Mouse (Mus musculus) gastrocnemius, postnatal 10 days (tissue): Measurements from ENCODE around the gene Itgb5. TPM values are rescaled to one million over a fixed set of nuclear protein-coding genes. Genes with fewer than 3 reads are reported as not detected.
A peak's percentile ranks its signal among the peaks of the same experiment; 100 is the strongest.

Source experiments
- DNase-seq: peaks from one replicate; pipeline ENCODE4 v3.0.0; 2021; ENCODE audit warnings: mixed read lengths
- total RNA-seq, 2 experiments: library from RNA; stranded (reverse); gene quantifications; 2 replicates each; pipeline ENCODE4 v1.2.3; 2021

Itgb5 gene
- total RNA-seq, 2 experiments from 2014 or later = 34.1 to 40.8 TPM

DNA sequence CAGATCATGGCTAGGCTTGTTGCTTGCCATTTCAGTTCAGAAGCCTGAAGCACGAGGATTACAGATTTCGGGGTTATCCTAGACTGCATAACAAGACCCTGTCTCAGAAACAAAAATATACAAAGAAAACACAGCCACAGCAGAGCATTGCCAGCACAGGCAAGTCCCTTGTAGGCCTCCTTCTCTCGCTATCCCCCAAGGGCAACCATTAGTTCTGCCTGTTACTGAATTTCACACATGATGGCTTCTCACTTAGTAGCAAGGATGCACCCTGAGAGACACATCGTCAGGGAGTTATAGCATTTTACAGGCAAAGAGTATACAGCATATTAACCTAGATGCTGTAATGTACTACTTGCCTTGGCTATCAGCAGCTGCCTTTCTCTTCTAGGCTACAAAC, 78.8 kb downstream of the Itgb5 start:
- DNase-seq = no peak

DNA sequence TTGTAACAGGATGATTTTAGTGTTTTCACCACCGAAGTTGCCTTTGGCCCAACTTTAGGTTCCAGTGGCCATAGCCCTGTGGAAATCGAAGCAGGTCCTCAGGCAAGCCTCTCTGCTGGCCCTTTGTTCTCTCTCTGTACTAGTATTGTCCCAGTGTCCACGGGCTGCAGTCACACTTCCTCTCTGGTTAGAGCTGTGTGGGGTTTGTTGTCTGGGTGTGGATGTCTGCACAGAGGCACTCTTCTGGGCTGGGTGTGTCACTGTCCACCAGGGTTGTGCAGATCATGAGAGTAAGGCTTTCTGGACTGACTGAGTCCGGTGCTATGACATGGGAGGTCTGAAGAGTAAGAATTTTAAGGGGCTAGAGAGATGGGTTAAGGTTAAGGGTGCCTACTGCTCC, 85.5 kb downstream of the Itgb5 start:
- DNase-seq = no peak

DNA sequence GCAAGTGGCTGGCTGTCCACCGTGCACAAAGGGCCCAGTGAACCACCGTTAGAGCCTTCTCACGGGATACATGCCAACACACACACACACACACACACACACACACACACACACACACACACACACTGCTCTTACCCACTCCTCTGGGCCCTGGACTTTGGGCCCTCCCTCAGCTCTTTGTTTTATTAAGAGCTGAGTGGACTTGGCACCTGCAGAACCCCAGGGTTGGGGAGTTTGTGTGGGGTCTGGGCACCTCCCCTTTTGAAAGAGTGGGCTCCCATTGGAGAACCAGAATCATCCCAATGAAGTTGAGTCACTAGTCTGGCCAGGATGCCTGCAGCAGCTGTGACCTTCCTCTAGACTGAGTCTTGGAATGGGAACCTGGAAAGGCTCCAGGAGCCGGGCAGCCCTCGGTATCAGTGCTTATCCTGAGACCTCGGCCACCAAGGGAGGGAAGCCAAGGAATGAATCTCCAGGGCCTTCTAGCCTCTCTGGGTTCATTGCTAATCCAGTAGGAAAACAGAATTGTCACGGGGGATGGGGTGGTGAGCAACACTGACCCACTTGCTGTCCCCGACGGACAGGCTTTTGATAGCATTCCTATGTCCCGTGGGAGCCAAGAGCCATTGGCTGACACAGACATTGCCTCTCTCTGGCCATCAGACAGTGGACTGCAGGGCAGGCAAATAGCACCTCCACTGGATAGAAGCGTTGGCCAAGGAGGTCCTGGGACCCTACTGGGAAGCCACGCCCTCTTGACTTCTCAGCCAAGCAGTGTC, 87.2 kb downstream of the Itgb5 start:
- DNase-seq = peak; percentile 83

DNA sequence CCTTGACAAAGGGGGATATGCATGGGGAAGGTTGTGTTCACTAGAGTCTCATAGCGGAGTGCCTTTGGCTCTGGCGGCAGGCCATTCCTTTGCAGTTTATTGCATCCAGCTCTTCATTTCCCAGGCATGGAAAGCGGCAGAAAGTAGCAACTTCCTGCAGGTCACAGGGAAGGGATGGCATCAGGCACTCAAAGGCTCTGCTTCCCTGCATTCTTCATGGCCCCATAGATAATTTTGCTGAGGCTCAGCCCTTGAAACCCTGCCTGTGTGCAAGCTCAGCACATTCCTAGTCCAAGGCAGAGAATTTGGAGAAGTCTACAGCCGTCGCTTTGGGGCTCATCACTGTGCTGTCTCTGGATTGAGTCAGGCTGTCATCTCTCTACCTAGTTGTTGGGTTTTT, 87.9 kb downstream of the Itgb5 start:
- no peak for DNase-seq

DNA sequence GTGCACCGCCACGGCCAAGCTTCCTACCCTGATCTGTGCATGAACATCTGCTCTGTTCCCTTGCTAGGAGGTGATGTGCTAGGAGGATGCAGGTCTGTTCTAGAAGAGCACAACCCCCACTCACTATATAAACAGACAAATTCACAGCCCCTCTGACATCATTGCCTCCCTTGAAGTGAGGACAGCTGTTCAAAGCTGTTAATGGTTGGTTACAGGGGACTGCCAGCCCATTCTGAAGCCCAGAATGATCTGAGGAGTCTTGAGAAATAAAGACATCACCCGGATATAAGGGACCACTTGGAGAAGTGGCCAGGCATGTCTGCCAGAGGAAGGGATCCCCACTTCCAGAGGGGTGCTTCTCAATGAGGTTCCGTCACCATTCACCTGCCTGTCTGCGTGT, 88.5 kb downstream of the Itgb5 start:
- no peak for DNase-seq

DNA sequence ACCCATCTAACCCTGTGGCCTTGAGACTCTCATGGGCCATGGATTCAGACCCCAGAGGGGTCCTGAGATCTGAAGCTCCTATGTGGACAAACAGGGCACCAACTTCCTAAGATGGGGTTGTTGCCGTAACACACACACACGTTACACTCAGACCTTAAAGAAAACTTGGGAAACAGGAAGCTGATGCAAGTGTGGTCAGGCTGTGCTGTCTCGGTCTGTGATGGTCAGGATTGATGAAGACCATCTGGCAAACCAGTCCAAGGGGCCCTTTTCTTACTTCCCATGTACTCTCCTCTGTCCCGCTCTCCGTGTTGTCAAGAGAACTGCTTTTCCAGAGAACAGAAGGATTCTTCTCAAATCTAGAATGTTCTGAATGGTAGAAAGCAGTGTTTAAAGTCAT, 92.0 kb downstream of the Itgb5 start:
- no peak for DNase-seq

DNA sequence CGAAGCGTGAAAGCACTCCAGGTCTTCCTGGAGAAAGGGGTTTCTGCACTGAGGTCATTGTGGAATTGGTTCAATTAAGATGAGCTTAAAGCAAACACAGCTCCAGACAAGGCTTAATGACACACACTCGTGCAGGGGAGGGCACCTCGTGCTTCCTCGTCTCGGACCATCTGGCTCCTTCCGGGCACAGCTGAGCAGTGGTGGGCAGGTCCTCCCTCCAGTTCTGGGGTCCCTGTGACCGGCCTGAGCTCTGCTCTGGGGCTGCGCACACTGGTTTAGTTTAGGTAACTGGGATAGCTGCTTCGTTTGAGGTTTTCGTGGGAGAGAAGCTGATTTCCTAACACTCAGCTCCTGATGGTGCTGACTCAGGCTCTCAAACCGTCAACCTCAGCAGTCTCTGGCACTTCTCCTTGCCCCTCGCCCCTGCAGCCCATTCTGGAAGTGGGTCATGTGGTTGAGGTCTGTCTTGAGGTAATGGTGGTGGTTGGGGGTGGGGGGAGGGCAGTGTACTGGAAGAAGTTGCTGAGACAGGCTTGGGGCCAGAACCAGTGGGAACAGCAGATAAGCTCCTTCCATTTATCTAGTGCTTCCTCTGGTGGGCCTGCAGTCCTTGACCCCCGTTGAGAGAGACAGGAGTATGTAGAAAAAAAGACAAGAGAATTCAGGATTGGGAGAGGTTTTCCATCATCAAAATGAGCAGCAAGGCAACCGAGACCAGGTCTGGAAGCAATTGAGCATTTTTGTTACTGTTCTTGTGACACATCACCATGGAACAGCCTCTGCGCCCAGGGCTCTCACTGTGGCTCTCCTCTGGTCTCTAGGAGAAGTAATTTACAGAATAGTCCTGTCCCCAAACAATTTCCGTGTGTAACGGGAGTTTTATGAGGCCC, 92.9 kb downstream of the Itgb5 start:
- DNase-seq = no peak

DNA sequence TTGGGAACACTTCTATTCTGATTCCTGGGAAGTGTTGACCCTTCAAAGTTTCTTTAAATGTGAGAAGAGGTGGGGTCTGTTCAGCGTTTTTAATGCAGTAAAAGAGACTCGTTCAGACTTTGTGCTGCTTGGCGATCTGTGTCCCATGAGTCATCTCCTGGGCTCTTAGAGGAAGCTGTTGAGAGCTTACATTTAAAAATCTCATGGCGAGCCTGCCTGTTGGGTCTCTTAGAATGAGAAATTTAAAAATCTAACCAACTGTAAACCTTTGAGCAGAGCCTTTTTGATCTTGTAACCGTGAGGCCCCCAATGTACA, 93.5 kb downstream of the Itgb5 start:
- DNase-seq = no peak

DNA sequence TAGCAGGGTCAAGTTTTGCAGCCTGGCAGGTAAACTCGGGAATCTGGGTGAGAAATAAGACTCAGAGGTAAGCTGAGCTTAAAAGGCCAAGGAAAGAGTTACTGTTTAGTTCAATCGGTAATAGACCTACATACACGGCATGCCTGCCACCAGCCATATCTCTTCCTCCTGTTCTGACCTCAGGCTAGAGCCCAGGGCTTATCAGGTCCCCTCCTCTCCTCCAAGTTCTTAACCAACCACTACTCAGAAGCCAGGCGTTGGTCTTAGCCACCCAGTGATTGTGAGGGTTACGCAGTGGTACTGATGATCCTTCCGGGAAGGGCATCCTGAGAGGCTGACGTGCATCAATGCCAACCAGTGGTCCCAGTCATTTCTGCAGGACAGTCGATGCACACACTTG, 94.3 kb downstream of the Itgb5 start:
- no peak for DNase-seq

DNA sequence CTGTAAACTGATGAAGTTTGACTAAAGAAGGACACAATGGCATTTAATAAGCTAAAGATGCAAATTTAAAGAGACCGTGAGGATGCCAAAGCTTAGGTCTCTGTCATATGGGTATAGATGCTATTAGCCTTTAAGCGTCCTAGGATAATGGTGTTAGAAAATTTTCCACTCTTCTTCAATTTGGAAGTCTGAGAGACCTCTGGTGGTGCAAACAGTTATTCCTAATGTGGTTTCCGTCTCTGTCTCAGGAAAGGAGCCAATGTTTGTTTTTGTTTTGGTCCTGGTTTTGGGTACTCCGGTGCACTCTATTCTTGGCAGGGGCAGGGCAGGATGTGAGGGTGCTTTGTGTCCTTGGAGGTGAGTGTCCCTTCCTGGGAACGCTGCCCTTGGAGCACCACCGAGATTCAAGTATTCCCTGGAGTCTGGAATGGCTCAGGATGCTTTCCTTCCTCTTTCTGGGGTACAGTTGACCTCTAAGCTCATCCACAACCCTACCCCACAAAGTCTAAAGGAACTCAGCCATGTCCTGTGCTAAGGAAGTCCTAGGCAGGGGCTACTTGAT, 97.9 kb downstream of the Itgb5 start:
- no peak for DNase-seq

DNA sequence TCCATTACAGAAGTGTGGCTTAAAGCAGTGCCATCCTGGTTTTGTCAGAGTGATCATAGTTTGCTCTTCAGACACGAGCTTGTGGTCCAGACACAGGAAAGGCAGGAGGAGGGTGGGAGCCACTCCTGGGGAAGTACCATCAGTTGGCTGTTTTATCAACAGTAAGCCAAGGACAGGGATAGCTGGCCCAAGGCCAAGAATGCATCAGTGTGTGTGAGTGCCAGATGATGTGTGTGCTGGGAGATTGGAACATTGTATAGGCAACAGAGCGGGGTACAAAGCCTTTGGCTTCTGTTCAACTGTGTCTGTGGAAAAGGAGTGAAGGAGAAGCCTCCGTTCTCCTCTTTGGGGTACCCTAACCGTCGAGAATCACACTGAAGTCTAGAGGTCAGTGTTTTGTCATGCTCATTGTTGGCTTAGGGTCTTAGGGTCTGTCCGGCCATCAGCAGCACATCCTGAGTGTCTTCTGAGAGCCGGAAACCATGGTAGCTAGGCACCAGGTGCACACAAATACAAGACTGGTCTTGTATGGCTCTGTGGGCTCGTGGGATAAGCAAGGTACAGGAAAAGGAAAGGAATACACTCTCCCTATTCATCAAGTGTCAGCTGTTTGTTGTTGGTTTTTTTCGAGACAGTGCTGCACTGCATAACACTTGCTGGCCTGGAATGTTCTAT, 99.5 kb downstream of the Itgb5 start:
- no peak for DNase-seq

DNA sequence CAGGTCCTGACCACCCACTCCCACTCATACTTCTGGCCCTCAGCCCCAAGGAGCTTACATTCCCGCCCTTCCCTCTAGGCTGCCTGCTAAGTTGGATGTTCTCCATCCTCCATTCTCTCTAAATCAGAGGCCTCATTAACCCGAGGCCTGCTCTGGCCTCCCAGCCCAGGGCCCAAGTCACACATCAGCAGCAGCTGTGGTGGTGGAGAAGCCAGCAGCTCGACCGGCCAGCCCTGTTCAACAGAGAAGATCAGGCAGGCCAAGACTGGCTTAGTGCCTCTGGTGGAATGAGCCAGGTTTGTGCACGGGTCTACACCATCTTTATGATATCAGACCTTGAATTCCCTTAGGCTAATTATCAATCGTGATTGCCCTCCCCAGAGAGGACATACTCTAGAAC, 101.3 kb downstream of the Itgb5 start:
- peak; percentile 53 for DNase-seq

DNA sequence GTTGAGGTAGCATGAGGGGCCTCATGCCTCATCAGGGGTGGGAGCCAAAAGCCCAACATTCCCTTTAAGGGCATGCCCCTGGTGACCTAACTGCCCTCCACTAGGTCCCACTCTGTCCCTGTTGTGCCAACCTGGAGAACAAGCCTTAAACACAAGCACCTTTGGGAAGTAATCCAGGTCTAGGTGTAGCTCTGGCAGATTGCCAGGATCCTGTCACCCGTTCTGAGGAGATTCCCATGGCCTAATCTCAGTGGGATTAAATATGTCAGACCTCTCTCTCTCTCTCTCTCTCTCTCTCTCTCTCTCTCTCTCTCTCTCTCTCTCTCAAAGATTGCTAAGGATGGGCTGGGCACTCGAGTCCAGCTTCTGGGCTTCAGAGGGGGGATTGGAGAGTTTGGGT, 102.2 kb downstream of the Itgb5 start:
- no peak for DNase-seq

DNA sequence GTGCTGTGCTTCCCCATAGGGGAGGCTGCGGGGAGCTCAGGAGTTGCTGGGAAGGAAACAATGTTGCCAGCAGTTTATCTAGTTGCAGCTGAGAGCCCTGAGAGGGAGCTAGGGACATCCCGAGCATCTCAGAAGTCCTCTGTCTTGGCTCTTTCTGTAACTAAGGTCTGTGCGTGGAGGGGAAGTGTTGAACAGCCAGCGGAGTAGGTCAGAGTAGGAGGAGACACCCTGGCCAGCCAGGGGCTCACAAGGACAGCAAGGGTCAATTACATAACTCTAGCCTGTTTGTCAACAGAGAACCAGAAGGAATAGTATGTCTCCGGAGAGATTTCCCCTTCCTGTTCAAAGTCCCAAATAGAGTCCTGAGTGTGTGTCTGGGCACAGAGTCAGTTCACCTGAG, 102.7 kb downstream of the Itgb5 start:
- DNase-seq = no peak

DNA sequence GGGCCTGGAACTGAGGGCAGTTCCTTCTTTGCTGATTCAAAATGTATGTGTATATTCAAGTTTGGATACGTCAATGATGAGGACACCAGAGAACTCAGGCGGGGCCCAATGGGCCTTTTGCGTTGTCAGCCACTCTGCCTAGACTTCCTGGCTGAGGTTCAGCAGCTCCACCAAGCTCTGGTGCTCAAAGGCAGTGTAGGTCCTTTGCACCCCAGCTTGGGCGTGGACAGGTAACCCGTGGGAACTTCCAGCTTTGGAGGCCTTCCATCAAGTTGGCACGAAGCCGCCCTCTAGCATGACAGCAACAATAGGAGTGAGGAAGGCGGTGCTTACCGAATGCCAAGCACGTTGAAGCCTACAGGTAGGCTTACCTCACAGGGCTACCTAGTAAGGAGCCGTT, 103.9 kb downstream of the Itgb5 start:
- no peak for DNase-seq

DNA sequence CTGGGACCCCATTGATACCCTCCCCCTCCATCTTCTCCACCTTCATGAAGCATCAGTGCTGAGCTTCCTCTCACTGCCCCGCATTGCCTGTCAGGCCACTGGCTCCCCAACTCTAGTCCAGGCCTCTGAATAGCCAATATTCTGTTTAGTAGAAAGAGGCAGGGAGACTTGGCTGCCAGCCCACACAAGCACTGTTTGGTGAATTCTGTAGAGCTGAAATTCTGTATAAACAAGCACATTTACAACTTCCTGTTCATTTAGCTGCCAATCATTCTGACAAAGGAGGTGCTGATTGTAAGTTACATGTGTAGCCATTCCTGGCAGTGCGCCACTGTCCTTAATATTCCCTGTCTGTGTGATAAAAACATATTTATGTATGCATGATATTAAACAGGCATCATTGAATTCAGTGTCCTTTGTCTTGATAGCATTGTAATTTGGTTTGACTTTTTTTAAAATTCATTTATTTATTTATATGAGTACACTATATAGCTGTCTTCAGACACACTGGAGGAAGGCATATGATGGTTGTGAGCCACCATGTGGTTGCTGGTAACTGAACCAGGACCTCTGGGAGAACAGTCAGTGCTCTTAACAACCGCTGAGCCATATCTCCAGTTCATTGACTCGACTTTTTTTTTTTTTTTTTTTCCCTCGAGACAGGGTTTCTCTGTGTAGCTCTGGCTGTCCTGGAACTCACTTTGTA, 105.4 kb downstream of the Itgb5 start:
- DNase-seq = peak; percentile 39

DNA sequence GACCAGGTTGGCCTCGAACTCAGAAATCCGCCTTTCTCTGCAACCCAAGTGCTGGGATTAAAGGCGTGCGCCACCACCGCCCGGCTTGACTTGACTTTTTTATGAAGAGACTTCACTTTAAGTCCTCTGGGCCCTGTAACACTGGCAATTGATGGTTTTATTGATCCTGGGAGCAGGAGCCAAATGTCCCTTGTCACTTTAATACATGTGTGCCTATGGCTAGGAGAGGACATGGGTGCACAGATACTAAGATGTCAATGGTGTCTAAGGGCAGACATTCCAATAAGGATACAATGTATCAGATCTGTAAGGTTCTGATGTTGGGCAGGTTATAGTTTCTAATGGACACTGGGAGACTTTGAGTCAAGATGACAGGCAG, 105.9 kb downstream of the Itgb5 start:
- DNase-seq = no peak

DNA sequence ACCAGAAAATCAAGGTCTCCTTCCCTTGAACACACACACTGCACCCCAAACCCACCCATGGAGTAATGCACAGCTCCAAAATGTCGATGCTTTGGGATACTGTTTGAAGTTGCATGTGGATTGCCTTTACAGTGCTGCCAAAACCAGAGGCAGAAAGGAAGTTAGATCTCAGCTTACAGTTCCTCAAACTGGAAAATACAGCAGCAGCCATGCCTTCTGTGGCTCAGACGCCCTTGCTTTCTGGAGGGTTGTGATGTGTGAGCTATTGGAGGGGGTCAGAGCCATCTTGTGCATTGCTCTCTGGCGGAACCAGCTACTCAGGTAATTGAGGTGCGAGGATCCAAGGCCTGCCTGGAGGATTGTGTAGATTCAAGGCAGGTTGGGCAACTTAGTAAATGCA, 107.4 kb downstream of the Itgb5 start:
- no peak for DNase-seq

DNA sequence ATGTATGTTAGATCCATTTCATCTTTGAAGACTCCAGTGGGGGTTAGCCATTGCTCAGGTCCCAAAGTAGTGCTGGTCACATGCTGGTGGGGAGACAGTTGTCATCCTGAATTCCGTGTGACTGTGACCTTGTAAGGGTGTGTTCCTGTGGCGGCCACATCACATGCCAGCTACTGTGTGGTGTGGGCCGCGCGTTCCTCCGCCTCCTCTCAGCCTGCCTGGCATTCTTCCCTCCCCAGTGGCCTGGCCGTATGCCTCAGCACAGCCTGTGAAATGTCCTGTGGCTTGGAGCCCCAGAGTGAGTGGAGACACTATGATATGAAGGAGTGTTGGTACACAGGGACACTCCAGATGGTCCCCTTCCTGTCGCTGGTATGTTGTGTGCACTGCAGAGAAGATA, 108.1 kb downstream of the Itgb5 start:
- DNase-seq = peak; percentile 77

DNA sequence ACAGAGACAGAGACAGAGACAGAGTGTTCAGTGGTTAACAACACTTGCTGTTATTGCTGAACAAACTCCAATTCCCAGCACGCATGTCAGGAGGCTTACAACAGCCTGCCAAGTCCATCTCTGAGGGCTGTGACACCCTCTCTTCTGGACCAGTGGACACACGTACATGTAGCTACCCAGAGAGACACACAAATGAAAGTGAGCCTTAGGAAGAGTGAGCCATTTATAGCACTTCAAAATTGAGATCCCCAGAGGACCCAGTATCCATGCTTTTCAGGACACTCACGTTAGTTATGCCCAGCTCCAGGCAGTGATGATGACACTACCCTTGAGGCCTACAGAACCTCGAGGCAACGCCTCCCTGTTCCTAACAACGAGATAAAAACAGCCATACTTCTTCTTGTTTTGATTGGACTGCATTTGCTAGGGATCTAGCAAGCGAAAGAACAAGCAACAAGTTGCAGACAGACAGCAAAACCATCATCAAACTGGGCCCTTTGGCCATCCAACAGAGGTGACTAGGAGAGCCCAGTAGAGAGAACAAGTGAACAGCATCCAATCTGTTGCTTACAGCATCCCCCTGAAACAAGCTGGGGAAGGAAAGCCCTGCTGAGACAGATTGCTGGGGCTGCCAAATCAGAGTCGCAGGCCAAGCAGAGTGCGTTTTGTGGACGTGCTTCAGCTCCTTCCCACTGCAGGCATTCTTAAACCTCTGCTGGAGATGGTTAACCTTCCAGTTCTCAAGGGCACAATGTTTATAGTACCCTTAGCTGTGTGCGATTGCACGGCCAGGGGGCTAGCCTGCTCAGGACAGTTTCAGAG, 109.1 kb downstream of the Itgb5 start:
- DNase-seq = no peak

DNA sequence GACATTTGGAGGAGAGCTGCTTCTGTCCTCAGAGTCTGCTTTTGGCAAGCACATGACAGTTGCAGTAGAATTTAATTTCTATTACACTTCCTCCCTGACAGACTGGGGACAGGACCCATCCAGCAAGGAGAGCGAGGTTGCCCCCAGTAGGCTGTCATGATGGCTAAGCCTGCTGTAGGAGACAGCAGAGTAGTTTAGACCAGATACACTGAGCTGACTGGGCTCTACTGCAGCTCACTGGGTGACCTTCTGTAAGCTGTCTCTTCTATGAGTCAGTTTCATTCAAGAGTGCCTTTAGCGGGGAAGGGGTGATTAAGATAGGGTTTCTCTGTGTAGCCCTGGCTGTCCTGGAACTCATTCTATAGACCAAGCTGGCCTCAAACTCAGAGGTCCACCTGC, 109.7 kb downstream of the Itgb5 start:
- DNase-seq = no peak
